Mouse (Mus musculus) erythroblast, embryonic 14.5 days (primary cell): Measurements from ENCODE around the gene Ccdc83.

Source experiments
- GATA1 ChIP-seq: IDR thresholded peaks from 2 replicates; pipeline ENCODE4 v1.6.1; 2012; ENCODE audit warnings: low read length, inconsistent platforms, mixed read lengths
- TAL1 ChIP-seq: IDR thresholded peaks from 3 replicates; pipeline ENCODE4 v1.6.1; 2012; ENCODE audit warnings: low read length, inconsistent platforms, mixed read lengths

DNA sequence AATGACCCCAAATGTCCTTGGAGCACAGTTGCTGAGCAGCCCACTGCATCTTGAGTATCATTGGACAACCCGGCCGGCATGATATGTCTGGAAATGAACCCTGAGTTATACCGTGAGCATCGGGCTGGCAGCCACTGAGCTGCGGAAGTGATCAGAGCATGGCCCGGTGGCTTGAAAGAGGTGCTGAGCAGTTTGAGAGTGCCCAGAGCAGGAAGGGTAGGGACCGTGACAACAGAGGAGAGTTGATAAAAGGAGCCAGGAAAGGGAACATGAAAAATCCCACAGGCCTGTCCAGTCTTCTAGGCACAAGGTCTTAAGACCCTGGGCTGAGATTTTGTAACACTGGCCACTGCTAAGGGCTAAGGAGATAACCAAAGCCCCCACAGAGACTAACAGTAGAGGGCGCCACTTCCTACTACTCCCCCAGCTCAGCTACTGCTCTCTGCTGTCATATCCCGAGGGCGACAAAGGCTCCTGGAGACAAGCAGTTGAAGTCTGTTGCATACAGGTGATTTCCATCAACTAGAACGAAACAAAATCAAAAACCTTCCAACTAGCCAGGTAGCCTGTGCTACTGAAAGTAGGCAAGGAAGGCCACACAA, 14.8 kb upstream of the Ccdc83 start:
- no peak for TF ChIP-seq TAL1
- no peak for TF ChIP-seq GATA1
